Mouse (Mus musculus): ENCODE results near the gene Eml4. TPM values are rescaled to one million over a fixed set of nuclear protein-coding genes. Genes with fewer than 3 reads are reported as not detected.
A peak's percentile ranks its signal among the peaks of the same experiment; 100 is the strongest.

The Eml4 gene
- polyA plus RNA-seq, 1 experiment, result 2.7 TPM

DNA sequence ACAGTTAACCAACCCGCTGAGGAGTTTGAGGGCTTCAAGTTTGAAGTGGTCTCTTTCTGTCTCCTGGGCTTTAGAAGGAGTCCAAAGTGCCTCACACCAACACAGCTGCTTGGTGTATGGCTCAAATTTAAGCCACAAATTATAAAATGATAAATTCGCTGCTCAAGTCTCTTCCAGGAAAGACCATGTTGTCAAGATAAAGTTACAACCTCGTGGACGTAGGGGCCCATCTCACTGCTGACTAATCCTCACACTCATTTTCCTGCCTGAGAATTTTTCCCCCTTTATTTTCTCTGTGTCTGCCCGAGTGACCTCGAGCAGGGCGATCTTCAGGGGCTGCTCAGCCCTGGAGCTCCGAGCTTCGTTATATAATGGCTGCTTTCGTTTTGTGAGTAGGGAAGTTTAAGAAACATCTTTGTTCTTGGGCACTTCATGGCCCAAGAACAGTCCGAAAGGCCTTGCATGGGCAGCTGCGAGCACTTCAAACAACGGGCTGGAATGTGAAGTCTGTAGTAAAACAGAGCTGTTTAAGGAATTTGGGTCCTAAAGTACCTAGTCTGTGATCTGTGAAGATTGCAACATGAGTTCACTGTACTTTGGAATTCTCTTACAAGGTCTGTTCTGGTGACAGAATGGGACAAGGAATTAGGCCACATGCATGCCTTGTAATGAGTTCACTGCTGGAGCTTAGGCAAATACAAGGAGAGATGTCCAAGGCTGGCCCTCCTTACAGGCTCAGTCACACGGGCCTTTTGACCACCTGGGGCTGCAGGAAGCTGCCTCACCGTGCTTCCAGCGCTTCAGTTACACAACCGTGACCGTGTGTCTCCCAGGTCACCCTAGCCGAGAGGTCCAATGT is 27.1 kb upstream of the Eml4 start:
- peak overlapping the region; percentile 24; the same call in 1 of the 2 replicates for H3K27ac ChIP-seq (replicated peaks; ENCODE audit: low read depth, low read length)
- H3K4me3 ChIP-seq (ENCODE audit: insufficient read depth, low read depth, low read length), result no peak overlapping the region
- peaks cover 3% of the 10 kb centered on the region for H3K4me1 ChIP-seq (ENCODE audit: control insufficient read depth, insufficient read depth, insufficient read length, low read length)

DNA sequence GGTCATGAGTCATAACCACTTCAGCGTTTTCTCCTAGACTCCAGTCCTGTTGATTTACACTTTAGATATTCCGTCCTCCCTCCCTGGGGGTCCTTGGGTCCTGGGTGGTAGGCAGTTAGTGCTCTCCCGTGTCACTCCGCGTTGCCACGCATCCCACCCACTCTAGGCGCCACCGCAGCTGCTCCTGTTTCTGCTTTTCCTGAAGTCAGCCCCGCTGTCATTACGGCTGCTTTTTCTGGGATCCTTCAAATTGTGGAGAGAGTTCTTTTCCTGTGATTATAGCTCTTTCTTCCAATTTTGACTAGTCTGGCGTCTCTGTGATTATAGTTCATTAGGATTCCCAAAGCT is 26.5 kb upstream of the Eml4 start:
- Histone ChIP-seq H3K4me3 (ENCODE audit: insufficient read depth, low read depth, low read length) (no peak overlapping the region), H3K27ac (replicated peaks; ENCODE audit: low read depth, low read length) (no peak overlapping the region), H3K4me1 (ENCODE audit: control insufficient read depth, insufficient read depth, insufficient read length, low read length) (peaks cover 3% of the 10 kb centered on the region)

DNA sequence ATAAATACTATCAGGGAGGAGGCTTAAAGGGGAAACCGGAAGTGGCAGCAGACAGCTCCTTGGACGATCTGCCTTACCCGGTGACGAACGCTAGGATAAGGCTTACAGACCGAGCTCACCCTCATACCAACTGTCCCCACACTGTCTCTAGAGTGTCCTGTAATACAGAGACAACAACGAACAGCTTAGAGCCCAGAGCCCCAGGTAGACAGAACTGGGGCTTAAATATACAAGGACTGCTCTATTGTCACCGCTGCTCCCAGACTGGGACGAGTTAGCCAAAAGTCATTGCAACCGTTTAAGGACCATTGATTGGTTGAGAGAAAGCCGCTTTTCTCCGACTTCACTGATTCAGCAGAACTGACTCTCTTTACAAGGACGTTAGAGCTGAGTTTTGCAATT is 15.5 kb upstream of the Eml4 start:
- no peaks in the 10 kb centered on the region for H3K4me1 ChIP-seq (ENCODE audit: control insufficient read depth, insufficient read depth, insufficient read length, low read length)
- peak overlapping the region; percentile 47 for H3K4me3 ChIP-seq (ENCODE audit: insufficient read depth, low read depth, low read length)
- no peak overlapping the region for H3K27ac ChIP-seq (replicated peaks; ENCODE audit: low read depth, low read length)

DNA sequence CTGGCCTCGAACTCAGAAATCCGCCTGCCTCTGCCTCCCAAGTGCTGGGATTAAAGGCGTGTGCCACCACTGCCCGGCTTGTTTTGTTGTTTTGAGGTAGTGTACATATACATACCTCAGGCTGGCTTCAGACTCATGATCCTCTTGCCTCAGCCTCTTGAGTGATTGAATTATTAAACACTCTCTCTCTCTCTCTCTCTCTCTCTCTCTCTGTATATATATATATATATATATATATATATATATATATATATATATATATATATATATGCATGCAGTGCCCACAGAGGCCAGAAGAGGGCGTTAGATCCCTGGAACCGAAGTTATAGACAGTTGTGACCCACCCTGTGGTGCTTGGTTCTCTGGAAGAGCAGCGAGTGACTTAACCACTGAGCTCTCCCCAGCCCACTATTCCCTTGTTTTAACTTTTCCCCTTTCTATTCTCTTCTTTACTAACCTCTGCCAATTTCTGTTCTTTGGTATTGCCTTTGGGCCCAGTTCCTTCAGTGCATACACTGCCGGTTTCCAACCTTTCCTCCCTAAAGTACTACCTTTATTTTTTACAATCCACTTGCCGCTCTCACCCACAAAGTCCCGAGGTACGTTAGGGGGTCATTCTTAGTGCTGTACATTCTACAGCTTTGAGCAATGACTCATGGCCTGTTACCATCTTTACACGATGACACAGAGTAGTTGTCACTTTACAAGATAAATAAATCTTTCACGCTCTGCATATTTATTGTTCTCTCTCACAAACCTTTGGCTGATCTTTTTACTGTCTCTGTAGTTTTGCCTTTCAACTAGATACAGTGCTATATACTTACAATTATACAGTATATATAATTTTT is 13.5 kb upstream of the Eml4 start:
- Histone ChIP-seq H3K4me3 (ENCODE audit: insufficient read depth, low read depth, low read length) (no peak overlapping the region), H3K27ac (replicated peaks; ENCODE audit: low read depth, low read length) (no peak overlapping the region), H3K4me1 (ENCODE audit: control insufficient read depth, insufficient read depth, insufficient read length, low read length) (no peaks in the 10 kb centered on the region)

DNA sequence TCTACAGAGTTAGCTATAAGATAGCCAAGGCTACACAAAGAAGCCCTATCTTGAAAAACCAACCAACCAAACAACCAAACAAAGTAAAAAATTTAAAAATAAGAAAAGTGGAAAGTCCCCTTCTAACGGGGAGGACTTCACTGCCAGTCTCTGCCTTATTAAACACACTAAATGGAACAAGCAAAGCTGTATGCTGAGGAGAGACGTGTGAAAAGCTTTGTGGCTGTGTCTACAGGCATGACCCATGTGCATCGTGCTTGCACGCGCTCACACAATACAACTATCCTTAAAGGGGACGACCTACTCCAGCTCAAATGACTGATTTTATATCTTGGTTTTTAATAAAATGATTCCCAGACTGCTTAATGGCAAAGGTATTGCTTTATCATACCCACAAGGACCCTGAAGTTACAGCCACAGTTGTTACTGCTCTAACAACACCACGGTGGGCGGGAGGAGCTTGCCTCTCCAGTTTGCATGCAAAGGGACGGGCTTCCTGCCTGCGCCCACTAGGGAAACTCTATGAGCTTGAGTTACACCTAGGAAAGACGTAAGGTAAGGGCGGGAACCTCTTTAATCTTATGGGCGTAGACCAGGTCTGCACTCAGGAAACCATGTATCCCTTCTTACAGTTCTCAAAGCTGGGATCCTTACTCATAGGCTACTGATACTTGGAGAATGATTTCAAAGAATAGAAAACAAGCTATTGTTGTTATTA is 11.2 kb upstream of the Eml4 start:
- Histone ChIP-seq H3K27ac (replicated peaks; ENCODE audit: low read depth, low read length) (no peak overlapping the region), H3K4me3 (ENCODE audit: insufficient read depth, low read depth, low read length) (no peak overlapping the region), H3K4me1 (ENCODE audit: control insufficient read depth, insufficient read depth, insufficient read length, low read length) (no peaks in the 10 kb centered on the region)

DNA sequence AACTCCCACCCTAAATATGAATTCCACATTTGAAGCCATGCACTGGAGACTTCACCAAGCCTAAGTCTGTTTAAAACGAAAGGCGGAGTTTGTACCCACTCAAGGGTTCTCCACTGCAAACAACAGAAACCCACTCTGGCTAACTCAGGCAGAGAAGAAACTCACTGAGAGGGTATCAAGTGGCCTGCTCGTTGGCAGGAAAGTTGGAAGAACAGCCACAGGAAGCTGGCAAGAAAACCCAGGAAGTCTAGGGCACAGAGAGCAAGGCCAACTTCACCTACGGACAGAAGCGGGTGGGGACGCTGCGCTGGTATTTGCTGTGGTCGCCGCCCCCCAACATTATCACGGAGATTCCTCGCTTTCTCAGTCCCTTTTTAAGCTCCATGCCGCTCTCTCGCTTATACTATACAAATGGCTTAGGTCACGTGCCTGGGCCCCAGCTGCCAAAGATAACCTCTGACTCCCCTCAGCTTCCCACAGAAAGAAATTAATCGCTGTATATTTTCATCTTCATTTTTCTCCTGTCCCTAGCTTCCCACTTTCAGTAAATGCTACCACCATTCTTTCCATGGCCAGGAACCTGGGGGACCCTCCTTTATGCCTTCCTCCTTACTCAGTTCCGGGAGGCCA is 9.7 kb upstream of the Eml4 start:
- Histone ChIP-seq H3K27ac (replicated peaks; ENCODE audit: low read depth, low read length) (no peak overlapping the region), H3K4me1 (ENCODE audit: control insufficient read depth, insufficient read depth, insufficient read length, low read length) (no peaks in the 10 kb centered on the region), H3K4me3 (ENCODE audit: insufficient read depth, low read depth, low read length) (no peak overlapping the region)

DNA sequence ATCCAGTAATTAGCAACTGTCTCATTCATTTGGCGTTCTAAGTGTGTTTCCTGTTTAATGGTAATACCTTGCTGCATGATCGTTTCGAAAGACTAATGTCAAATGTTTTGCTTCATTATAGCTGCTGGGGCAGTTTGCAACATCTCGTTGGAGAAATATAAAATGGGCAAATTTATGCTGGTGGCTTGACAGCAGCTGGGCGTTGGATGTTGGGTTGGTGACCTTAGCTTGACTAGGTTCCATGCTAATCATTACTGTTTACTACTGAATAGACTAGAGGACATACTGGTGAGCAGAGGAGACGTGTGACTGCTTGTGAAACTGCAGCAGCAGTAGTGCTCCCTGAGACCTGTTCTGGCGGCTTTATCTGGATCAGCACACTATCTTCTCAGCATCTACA is 6.5 kb upstream of the Eml4 start:
- Histone ChIP-seq H3K27ac (replicated peaks; ENCODE audit: low read depth, low read length) (no peak overlapping the region), H3K4me3 (ENCODE audit: insufficient read depth, low read depth, low read length) (no peak overlapping the region), H3K4me1 (ENCODE audit: control insufficient read depth, insufficient read depth, insufficient read length, low read length) (no peaks in the 10 kb centered on the region)

DNA sequence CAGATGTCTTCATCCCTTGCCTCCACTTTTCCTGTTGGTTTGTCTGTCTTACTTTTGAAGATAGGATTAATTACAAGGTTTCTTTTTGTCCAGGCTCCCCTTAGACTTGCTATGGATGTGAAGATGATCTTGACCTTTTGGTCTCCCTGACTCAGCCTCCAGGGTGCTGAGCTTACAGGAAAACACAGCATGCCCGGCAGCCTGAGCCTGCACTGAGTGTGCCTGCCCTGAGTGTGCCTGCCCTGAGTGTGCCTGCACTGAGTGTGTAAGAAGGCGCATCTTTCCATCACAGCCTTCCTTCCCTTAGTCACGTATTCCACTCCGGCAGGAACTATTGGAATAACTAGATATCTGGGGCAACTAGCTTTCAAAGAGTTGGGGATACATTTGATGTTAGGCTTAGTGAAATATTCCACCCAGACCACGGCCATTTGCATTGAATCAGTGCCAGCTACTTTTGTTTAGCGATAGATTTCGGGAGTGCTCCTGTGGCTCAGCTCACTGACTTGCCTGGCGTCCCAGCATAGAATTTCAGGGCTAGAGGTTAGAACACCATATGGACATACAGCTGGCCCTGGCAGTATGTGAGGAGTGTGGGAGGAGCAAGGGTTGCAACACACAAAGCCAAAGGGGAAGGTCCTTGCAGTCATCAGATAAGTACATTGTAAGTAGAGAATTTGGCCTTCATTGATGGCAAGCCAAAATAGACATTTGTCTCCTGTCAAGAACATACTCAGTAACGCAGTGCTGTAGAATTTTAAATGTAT is 2.5 kb upstream of the Eml4 start:
- Histone ChIP-seq H3K4me3 (ENCODE audit: insufficient read depth, low read depth, low read length) (no peak overlapping the region), H3K4me1 (ENCODE audit: control insufficient read depth, insufficient read depth, insufficient read length, low read length) (peaks cover 2% of the 10 kb centered on the region; the same call in 1 of the 2 replicates), H3K27ac (replicated peaks; ENCODE audit: low read depth, low read length) (no peak overlapping the region)

DNA sequence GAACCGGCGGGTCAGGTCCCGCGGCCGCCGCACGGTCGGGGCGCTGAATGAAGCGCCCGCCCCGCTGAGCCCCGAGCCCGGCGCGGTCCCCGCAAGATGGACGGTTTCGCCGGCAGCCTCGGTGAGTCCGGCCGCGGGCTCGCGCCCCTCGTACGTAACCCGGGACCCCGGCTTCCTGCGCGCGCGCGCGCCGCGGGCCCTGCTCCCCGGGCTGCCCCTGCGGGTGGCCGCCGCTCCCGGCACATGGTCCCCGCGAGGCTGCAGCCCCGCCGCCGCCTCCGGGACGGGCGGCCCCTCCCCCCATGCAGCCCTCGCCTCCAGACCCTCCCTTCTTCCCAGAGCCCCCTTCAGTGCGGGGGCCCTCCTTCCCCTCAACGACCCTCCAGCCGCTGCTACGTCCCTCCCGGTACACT is 394 bp downstream of the Eml4 start:
- Histone ChIP-seq H3K27ac (replicated peaks; ENCODE audit: low read depth, low read length) (peak overlapping the region; percentile 43; the same call in 1 of the 2 replicates), H3K4me3 (ENCODE audit: insufficient read depth, low read depth, low read length) (peak overlapping the region; percentile 89), H3K4me1 (ENCODE audit: control insufficient read depth, insufficient read depth, insufficient read length, low read length) (peaks cover 2% of the 10 kb centered on the region; the same call in 1 of the 2 replicates)

DNA sequence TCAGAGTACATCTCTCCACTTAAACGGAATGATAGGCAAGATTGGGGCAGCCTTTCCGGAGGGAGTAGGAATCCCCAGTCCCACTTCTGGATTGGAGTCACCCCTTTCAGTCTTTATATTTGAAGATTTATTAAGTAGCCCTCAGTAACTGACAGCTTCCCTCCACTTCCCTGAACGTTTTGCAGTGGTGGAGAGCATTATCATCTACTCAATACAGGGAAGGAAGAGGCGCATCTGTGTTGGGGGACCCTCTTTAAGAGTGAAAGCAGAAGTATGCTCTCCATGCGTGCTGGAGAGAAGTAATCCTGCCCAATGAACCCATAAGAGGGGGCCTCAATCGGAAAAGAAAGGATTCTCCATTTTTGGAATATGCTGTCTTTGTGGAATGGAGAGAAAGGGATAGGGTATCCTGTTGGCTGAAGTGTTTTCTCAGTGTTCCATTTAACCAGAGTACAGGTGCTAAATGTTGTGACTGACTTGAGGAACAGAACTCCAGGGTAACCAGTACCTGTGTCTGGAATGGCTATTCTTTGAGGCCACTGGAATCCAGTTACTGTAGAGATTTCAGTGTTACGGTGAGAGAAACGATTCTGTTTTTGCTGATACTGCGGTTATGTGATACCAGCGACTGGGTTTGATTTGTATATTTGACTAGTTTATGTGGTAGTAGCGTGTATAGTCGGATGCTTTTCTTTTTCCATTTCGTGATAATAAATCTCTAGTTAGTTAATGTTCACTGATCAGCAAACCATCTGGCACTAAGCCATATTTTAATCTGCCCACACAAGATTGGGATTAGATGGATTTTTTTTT is 1.1 kb downstream of the Eml4 start:
- no peak overlapping the region for H3K27ac ChIP-seq (replicated peaks; ENCODE audit: low read depth, low read length)
- H3K4me1 ChIP-seq (ENCODE audit: control insufficient read depth, insufficient read depth, insufficient read length, low read length), result peaks cover 2% of the 10 kb centered on the region; the same call in 1 of the 2 replicates
- H3K4me3 ChIP-seq (ENCODE audit: insufficient read depth, low read depth, low read length), result peak overlapping the region; percentile 89

DNA sequence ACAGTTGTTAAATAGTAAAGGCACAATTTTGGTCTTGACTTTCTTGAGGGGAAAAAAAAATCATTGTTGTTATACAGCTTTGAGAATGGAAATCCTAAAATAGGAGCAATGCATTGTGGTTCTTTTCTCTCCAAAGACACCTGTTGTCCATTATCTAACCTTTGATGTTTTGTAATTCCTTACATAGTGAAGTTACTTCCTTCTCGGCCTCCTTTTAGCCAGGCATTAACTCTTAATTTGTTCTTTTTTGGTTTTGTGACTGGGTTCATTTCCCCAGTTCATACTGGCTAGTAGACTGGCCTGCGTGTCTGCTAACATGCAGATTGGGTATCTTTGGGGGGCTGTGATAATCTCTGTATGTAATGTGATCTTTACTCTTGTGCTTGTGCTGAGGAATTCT is 1.7 kb downstream of the Eml4 start:
- H3K4me1 ChIP-seq (ENCODE audit: control insufficient read depth, insufficient read depth, insufficient read length, low read length), result peaks cover 2% of the 10 kb centered on the region; the same call in 1 of the 2 replicates
- H3K4me3 ChIP-seq (ENCODE audit: insufficient read depth, low read depth, low read length), result no peak overlapping the region
- no peak overlapping the region for H3K27ac ChIP-seq (replicated peaks; ENCODE audit: low read depth, low read length)

DNA sequence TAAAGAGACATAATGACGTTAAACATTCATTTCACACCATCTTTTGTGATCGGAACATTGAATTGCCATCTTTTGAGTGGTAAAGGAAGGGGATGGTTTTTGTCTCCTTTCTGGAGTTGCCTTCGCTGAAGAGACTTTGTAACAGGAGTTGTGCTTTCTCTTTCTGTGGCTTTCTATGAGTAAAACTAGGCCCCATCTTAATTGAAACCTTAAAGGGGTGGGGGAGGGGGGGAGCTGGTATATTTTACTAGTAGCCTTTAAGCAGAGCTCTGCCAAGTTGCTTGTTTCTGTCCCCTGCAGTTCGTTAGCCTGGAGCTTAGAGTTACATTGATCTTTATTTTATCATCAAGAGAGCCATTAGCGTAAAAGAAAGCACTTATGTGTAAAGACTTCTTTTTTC is 2.3 kb downstream of the Eml4 start:
- no peak overlapping the region for H3K27ac ChIP-seq (replicated peaks; ENCODE audit: low read depth, low read length)
- H3K4me3 ChIP-seq (ENCODE audit: insufficient read depth, low read depth, low read length), result no peak overlapping the region

DNA sequence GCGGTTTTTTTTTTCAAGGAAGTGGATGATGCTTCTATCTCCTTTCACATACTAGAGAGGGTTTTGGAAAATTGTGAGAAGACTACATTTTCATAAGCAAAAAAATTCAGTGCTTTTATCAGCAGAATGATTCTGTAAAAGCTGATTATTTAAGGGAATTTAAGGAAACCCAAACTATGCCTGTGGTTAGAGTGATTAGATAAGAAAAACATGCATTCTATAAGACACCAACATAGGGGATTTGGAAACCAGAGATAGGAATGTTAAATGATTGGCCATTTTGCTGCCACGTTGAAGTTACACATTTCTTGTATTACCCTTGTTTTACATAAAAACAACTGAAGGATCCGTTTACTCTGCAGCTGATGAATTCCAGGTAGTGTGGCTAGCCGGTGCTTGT is 2.7 kb downstream of the Eml4 start:
- peaks cover 2% of the 10 kb centered on the region; the same call in 1 of the 2 replicates for H3K4me1 ChIP-seq (ENCODE audit: control insufficient read depth, insufficient read depth, insufficient read length, low read length)
- no peak overlapping the region for H3K27ac ChIP-seq (replicated peaks; ENCODE audit: low read depth, low read length)
- no peak overlapping the region for H3K4me3 ChIP-seq (ENCODE audit: insufficient read depth, low read depth, low read length)

More for the DNA sequence above, 2.3 kb downstream of the Eml4 start:
- H3K4me1 ChIP-seq (ENCODE audit: control insufficient read depth, insufficient read depth, insufficient read length, low read length), result peaks cover 2% of the 10 kb centered on the region; the same call in 1 of the 2 replicates

All from brown adipose tissue, adult 24 weeks (tissue).